Mouse (Mus musculus) ZHBTc4 (cell line): ENCODE results near the gene Wasf2.
A peak's percentile ranks its signal among the peaks of the same experiment; 100 is the strongest.

Source experiments
- DNase-seq: peaks from one replicate; pipeline ENCODE4 v3.0.0-alpha.2; 2011; ENCODE audit warnings: low read depth, low spot score

Wasf2 gene

GRCm38 (mm10) chr4:133174361-133174760 lies 44.1 kb downstream of the Wasf2 start:
- no peak for DNase-seq

- DNase-seq: no peak
Observed at GRCm38 (mm10) chr4:133175274-133175673, 45.0 kb downstream of the Wasf2 start.

GRCm38 (mm10) chr4:133175998-133176760 lies 45.9 kb downstream of the Wasf2 start:
- DNase-seq: no peak

- no peak for DNase-seq
Observed at GRCm38 (mm10) chr4:133176761-133177403, 46.6 kb downstream of the Wasf2 start.

- no peak for DNase-seq
Observed at GRCm38 (mm10) chr4:133178305-133178704, 48.0 kb downstream of the Wasf2 start.

GRCm38 (mm10) chr4:133179258-133179657 lies 49.0 kb downstream of the Wasf2 start:
- no peak for DNase-seq

GRCm38 (mm10) chr4:133182439-133183033 lies 52.2 kb downstream of the Wasf2 start:
- DNase-seq: no peak

- DNase-seq: peak; percentile 75
Observed at GRCm38 (mm10) chr4:133184031-133184897, 54.0 kb downstream of the Wasf2 start.

GRCm38 (mm10) chr4:133184898-133185665 lies 54.8 kb downstream of the Wasf2 start:
- DNase-seq: no peak

GRCm38 (mm10) chr4:133185893-133186292 lies 55.6 kb downstream of the Wasf2 start:
- no peak for DNase-seq

- no peak for DNase-seq
Observed at GRCm38 (mm10) chr4:133186856-133187255, 56.6 kb downstream of the Wasf2 start.

GRCm38 (mm10) chr4:133189396-133189795 lies 59.1 kb downstream of the Wasf2 start:
- DNase-seq: peak; percentile 70

GRCm38 (mm10) chr4:133194482-133194881 lies 64.2 kb downstream of the Wasf2 start:
- DNase-seq: no peak

- DNase-seq: no peak
Observed at GRCm38 (mm10) chr4:133195014-133195413, 64.7 kb downstream of the Wasf2 start.

- DNase-seq: no peak
Observed at GRCm38 (mm10) chr4:133196136-133196535, 65.8 kb downstream of the Wasf2 start.

GRCm38 (mm10) chr4:133196852-133197251 lies 66.5 kb downstream of the Wasf2 start:
- no peak for DNase-seq

- DNase-seq: no peak
Observed at GRCm38 (mm10) chr4:133197355-133197754, 67.0 kb downstream of the Wasf2 start.

GRCm38 (mm10) chr4:133197801-133198286 lies 67.5 kb downstream of the Wasf2 start:
- DNase-seq: no peak

GRCm38 (mm10) chr4:133198337-133199180 lies 68.3 kb downstream of the Wasf2 start:
- no peak for DNase-seq

- no peak for DNase-seq
Observed at GRCm38 (mm10) chr4:133199743-133200142, 69.4 kb downstream of the Wasf2 start.
